Mouse (Mus musculus): ENCODE results near the gene Ndufb2.

The Ndufb2 gene

DNA sequence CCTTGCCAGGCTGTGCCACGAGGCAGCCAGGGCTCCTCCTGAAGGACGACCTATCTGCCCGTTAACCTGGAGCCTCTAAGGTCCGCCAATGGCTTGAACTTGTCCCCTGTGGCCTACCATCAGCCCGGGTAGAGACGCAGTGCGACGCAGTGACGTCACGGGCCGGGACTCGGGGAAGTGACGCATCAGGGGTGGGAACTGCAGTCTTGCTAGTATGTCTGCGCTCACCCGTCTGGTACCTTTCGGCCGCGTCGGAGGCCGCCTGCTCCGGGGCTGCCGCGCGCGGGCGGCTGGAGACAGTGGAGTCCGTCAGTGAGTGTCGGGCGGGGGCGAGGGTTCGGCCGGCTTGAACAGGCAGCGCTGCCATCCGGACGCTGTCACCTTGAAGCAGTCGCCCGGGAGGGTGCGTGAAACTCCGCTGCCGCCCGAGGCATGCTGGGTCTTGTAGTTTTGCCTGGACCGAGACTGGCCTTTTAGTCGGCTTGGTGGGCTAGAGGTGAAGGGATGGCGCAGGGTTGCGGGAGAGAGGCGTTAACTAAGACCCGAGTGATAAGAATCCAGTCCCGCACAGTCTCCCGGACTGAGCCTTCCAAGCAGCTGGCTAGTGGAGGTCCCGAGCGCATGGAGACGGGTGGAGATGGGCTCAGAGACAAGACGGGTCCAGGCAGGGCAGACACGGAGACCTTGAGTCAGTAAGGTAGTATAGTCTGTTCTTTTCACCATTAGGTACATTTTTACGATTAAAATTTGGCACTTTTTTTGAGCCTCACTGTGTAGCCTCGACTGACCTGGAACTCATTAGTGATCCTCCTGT is at the start of gene Ndufb2:
Gene Ndufb2 (plus strand): TSS at position 174 of the 814 bp plus-strand sequence.
- peak; percentile 96 for DNase-seq (ENCODE audit: low read depth, low spot score)

- peak; percentile 80 for DNase-seq (ENCODE audit: low read depth, low spot score)
Measured at GRCm38 (mm10) chr6:39542631-39543597, 49.5 kb upstream of the Ndufb2 start.

DNA sequence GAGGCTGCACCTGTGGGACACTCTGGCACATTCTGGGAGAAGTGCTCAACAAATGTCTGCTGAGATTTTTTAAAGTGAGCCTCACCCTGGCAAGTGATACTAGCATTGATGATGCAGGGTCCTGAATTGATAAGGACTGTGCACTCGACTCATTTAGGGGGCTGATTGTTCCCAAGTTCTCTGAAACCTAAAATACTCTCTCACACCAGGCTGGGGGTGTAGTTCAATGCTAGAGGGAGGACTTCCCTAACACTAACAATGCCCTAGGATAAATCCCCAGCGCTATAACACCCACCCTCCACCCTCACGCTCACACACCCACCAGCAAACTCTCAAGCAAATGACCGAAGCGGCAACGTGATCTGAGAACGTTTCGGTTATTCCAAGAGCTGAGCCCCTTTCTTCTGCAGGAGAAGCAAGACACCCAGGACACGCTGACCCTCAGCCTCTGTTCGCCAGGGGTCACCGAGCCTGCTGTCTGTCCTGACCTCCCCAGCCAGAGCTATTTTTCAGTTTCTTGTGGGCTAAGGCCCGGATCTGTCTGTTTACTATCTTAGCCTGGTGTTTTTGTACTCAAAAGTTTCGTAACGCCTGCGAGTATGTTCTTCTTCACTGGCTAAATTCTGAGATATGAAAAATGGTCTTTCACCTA is 48.5 kb upstream of the Ndufb2 start:
- no peak for DNase-seq (ENCODE audit: low read depth, low spot score)

DNA sequence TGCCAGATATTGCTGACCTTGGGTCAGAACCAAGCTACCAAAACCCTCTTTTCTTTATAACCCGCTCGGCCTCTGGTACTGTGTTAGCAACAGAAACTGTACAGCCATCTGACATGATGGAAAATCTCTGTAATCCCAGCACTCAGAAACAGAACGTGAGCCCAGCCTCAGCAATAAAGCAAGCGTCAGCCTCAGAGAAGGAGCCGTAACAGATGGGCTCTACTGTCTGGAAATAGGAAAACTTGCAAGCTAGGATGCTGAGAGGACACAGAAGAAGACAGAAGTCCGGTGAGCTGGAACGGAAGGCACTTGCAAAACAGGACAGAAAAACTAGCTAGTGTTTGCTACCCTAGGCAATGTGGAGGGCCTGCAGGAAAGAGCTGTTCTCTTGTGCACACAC is 46.9 kb upstream of the Ndufb2 start:
- DNase-seq (ENCODE audit: low read depth, low spot score): no peak

- DNase-seq (ENCODE audit: low read depth, low spot score): no peak
Measured at GRCm38 (mm10) chr6:39548030-39548429, 44.3 kb upstream of the Ndufb2 start.

DNA sequence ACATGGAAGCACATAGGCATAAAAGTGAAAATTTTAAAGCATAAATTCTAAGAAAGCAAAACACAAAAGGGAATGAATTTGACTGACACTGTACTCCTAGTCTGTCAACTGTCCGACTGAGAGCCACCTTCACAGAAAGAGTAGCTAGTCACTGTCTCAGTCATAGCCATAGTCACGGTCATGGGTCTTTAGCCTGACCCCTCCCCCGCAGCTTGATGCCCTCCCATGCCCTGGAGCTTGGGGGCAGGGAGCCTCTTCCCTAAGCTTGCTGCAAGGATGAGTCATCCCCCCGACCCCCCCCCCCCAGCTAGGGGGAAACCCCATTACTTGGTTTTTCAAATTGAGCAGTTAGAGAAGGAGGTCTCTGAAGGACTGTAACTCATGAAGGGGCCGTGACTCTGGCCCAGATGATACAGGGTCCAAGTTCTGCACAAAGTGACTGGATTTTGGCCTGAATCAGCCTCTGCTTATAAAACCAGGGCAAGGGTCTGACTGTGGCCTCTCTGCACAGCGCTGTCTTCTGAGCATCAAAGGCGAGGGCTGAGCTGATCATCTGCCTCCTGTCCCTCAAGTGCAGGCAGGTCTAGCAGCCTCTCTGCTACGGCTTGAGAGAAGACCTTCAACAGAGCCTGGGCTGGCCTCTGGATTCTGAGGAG is 40.3 kb upstream of the Ndufb2 start:
- no peak for DNase-seq (ENCODE audit: low read depth, low spot score)

- peak; percentile 67 for DNase-seq (ENCODE audit: low read depth, low spot score)
Measured at GRCm38 (mm10) chr6:39554888-39555647, 37.3 kb upstream of the Ndufb2 start.

- DNase-seq (ENCODE audit: low read depth, low spot score): no peak
Measured at GRCm38 (mm10) chr6:39555648-39555945, 36.8 kb upstream of the Ndufb2 start.

- DNase-seq (ENCODE audit: low read depth, low spot score): peak; percentile 78
Measured at GRCm38 (mm10) chr6:39556900-39557659, 35.3 kb upstream of the Ndufb2 start.

- DNase-seq (ENCODE audit: low read depth, low spot score): peak; percentile 90
Measured at GRCm38 (mm10) chr6:39557723-39558261, 34.6 kb upstream of the Ndufb2 start, which contains the start of gene Dennd2a. Gene Dennd2a (minus strand): TSS chr6:39557867.

GRCm38 (mm10) chr6:39559276-39559939 is 33.0 kb upstream of the Ndufb2 start:
- no peak for DNase-seq (ENCODE audit: low read depth, low spot score)

DNA sequence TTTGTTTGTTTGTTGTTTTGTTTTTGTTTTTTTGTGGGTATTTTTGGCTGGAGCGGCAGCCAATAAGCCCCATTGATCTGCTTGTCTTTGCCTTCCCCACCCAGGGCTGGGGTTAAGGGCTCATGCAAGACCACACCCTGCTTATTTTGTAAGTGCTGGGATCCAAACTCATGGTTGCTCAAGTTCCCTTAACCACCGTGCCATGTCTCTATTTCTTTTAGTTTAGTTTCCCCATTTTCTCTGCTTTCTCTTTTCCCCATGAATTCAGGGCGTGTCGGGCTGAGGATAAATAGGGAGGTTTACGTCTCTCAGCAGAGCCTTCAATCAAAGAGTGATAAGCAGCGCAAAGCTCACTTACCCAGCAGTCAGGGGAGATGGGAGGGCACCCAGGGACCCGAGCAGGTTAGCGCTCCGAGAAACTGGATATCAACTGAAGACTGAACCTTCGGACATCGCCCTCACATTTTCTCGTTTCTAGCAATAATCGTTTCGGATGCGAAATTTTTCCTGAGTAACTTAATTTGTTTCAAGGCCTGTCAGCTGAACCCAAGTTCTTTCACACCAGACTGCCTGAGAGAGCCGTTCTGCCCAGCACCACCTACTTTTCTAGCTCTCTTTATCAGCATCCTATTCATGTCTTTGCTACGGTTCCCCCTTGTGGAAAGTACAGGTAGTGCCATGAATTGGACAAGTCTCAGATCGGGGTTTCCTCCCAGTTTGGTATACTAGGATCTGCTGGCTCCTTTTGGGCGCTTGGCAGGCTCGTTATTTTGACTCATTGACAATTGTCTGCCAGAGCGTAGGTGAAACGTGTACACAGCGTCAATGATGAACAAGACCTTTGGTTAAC is 30.0 kb upstream of the Ndufb2 start:
- peak; percentile 95 for DNase-seq (ENCODE audit: low read depth, low spot score)

DNA sequence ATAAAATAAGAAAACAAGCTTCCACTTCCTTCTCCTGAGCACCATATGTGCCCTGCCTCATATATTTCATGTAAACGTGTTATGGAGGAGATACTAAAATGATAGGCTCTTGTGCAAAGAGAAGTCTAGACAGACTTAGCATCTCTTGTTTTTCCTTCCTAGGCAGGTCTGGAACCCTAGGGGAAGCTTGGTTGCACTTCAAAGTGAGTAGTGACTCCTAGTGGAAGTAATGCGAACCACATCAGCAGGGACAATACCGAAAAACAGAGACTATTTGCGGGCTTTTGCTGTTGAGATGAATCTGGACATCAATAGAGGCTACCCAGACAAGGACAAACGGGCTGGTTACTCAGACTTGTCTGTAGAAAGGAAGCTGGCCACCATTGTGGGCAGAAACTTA is 24.8 kb upstream of the Ndufb2 start:
- DNase-seq (ENCODE audit: low read depth, low spot score): peak; percentile 75

DNA sequence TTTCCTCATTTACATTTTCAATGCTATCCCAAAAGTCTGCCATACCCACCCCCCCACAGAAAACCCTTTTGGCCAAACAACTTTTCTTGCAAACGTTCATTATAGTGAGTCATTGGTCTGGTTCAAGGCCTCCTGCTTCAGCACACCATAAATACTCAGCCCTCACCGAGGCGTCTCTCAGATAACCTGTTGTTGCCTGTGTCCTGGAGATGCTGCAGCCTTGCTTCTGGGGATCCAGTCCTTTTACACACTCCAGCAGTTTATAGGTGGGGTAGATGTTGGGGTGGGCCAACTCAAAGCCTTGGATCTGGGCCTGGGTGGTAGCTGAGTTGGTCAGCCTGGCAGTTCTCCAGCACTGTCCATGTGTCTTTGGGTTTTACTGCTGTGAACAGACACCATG is 21.9 kb upstream of the Ndufb2 start:
- no peak for DNase-seq (ENCODE audit: low read depth, low spot score)

DNA sequence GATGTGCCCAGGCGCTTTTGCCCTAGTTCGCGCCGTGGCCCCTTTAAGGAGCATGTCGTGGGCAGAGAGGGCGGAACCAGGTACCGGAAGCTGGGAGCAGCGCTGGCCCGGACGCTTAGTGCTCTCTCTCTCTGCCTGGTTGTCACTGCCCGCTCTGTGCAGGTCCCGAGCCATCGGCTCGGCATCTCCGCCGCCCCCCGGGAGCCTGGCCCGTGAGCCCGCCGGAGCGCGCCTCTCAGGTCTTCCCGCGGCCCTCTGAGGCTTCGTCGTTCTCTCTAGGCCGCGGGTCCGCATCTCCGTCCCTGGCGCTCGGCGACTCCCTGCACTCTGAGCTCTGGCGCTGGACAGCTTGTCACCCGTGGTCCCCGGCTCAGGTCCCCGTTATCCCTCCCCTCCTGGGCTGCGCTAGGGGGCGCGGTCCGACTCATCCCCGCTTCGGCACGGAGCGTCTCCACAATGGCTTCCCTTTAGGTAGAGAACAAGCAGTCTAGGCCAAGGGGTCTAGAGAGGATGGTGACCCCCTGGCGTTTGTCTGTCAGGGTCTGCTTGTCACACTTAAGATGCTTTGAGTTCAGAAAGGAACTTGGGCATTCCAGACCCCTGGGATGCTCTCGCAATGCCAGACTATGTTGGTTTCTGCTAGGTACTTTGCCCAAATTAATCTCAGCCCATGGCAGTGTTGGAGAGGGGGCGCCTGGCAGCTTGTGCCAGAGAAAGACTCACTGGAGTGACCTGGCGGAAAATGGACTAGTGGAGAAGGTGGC is 18.4 kb upstream of the Ndufb2 start, which contains the start of gene Adck2:
Gene Adck2 (plus strand): TSS at position 83 of the 764 bp plus-strand sequence.
- DNase-seq (ENCODE audit: low read depth, low spot score): peak; percentile 79

GRCm38 (mm10) chr6:39574555-39574869 is 17.9 kb upstream of the Ndufb2 start:
- DNase-seq (ENCODE audit: low read depth, low spot score): no peak

DNA sequence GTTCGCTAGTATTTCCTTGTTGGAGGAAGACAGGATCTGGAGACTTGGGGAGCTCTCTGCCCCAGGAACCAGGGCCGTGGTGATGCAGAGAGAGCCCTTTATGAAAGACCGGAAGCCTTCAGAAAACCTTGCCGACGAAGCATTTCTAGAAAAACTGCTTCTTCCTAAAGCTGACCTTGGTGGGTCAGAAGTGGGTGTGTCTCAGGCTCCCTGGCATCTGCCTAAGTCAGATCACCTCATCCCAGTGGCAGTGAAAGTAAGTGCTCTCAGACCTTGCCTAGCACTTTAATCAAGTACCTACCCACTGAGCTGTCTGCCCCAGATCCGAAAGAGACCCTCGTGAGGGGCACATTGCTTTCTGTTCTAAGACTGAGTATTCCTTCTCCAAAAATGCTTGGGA is 17.4 kb upstream of the Ndufb2 start:
- DNase-seq (ENCODE audit: low read depth, low spot score): peak; percentile 68

- DNase-seq (ENCODE audit: low read depth, low spot score): no peak
Measured at GRCm38 (mm10) chr6:39579552-39579951, 12.8 kb upstream of the Ndufb2 start.
